Mouse (Mus musculus): Measurements from ENCODE around the gene Cdkn1a. TPM values are rescaled to one million over a fixed set of nuclear protein-coding genes. Genes with fewer than 3 reads are reported as not detected.
"Not testable (repeated sequence)": the region's sequence is repeated elsewhere in the genome, so short reads cannot be mapped to it uniquely, and the experiment has no call there.

Gene Cdkn1a
- polyA plus RNA-seq (2015; fragmentation: Nextera tagmentation; extraction: Ambion mirVana) = 56.5 and 56.9 TPM in 2 replicates

- H3K9me3 ChIP-seq = no peaks in the 10 kb centered on the region
- H3K4me1 ChIP-seq (replicated peaks) = peaks cover 25% of the 10 kb centered on the region
- no peaks in the 10 kb centered on the region for H3K36me3 ChIP-seq
- no peak within 1 kb of the TSS for H3K27ac ChIP-seq
- WGBS = 87% methylated on average over 3 of the region's 3 CpGs
- H3K9ac ChIP-seq = no peak within 1 kb of the TSS
- no peak for ATAC-seq (ENCODE audit: low FRiP score)
- no peak within 1 kb of the TSS for H3K4me2 ChIP-seq
- peaks cover 30% of the 10 kb centered on the region for H3K27me3 ChIP-seq
- H3K4me3 ChIP-seq = no peak within 1 kb of the TSS
Measured at GRCm38 (mm10) chr17:29090776-29091175, at the start of gene Cdkn1a. Gene Cdkn1a, plus strand, starts transcription at chr17:29090976.

GRCm38 (mm10) chr17:29041632-29042031 is 49.1 kb upstream of the Cdkn1a start:
- Histone ChIP-seq H3K4me1 (replicated peaks) (peaks cover 28% of the 10 kb centered on the region), H3K36me3 (peaks cover 87% of the 10 kb centered on the region)
- H3K4me3 ChIP-seq; H3K9me3 ChIP-seq; H3K9ac ChIP-seq; ATAC-seq (ENCODE audit: low FRiP score); H3K27me3 ChIP-seq; H3K4me2 ChIP-seq; H3K27ac ChIP-seq: not testable (repeated sequence)
- 91% methylated on average over 3 of the region's 3 CpGs for WGBS

- peaks cover 87% of the 10 kb centered on the region for H3K36me3 ChIP-seq
Measured at GRCm38 (mm10) chr17:29042569-29042968, 48.2 kb upstream of the Cdkn1a start.

DNA sequence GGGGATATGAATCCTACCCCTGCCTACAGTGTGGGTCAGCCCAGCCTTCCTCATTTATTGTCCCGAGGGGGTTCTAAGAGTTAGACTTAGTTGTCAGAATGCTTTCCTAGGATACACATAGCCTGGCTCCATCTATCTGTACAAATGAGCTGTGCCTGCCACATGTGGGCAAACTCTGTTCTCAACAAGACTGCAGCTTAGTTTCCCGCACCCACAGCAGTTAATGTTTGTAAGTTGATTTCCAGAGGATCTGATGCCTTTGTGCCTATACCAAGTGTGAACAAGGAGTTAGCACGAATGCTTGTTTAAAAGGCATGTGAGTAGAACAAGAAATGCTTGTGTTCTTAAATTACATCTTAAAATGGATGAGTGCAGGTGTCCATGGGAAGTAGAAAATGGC is 47.2 kb upstream of the Cdkn1a start:
- Histone ChIP-seq H3K4me3 (no peak overlapping the region), H3K9ac (no peak overlapping the region), H3K4me1 (replicated peaks) (peaks cover 12% of the 10 kb centered on the region), H3K36me3 (peaks cover 85% of the 10 kb centered on the region), H3K4me2 (no peak overlapping the region), H3K9me3 (no peaks in the 10 kb centered on the region), H3K27me3 (no peaks in the 10 kb centered on the region), H3K27ac (no peak overlapping the region)
- 86% methylated on average over 3 of the region's 3 CpGs for WGBS
- ATAC-seq (ENCODE audit: low FRiP score) = no peak

More at GRCm38 (mm10) chr17:29042569-29042968, 48.2 kb upstream of the Cdkn1a start:
- H3K4me1 ChIP-seq (replicated peaks) = peaks cover 19% of the 10 kb centered on the region
- H3K4me2 ChIP-seq = no peak overlapping the region
- H3K27ac ChIP-seq = no peak overlapping the region
- H3K9me3 ChIP-seq = no peaks in the 10 kb centered on the region
- ATAC-seq (ENCODE audit: low FRiP score) = no peak
- no peak overlapping the region for H3K9ac ChIP-seq
- H3K27me3 ChIP-seq = no peaks in the 10 kb centered on the region
- H3K4me3 ChIP-seq = no peak overlapping the region

- Histone ChIP-seq H3K36me3 (peaks cover 77% of the 10 kb centered on the region), H3K9ac (no peak overlapping the region), H3K4me1 (replicated peaks) (peaks cover 14% of the 10 kb centered on the region), H3K27me3 (no peaks in the 10 kb centered on the region), H3K4me2 (no peak overlapping the region), H3K4me3 (no peak overlapping the region), H3K9me3 (no peaks in the 10 kb centered on the region), H3K27ac (no peak overlapping the region)
- peak; percentile 16; the same call in 1 of the 2 replicates for ATAC-seq (ENCODE audit: low FRiP score)
- WGBS = 87% methylated on average over 6 of the region's 6 CpGs
Measured at GRCm38 (mm10) chr17:29044146-29044924, 46.4 kb upstream of the Cdkn1a start.

- no peaks in the 10 kb centered on the region for H3K27me3 ChIP-seq
- H3K27ac ChIP-seq = peak overlapping the region; percentile 61; the same call in 1 of the 2 replicates
- H3K4me1 ChIP-seq (replicated peaks) = peaks cover 9% of the 10 kb centered on the region
- no peak overlapping the region for H3K4me3 ChIP-seq
- H3K36me3 ChIP-seq = peaks cover 71% of the 10 kb centered on the region
- no peak for ATAC-seq (ENCODE audit: low FRiP score)
- H3K9me3 ChIP-seq = no peaks in the 10 kb centered on the region
- 69% methylated on average over 1 of the region's 1 CpGs for WGBS
- no peak overlapping the region for H3K9ac ChIP-seq
- no peak overlapping the region for H3K4me2 ChIP-seq
Measured at GRCm38 (mm10) chr17:29044925-29045319, 45.9 kb upstream of the Cdkn1a start.

DNA sequence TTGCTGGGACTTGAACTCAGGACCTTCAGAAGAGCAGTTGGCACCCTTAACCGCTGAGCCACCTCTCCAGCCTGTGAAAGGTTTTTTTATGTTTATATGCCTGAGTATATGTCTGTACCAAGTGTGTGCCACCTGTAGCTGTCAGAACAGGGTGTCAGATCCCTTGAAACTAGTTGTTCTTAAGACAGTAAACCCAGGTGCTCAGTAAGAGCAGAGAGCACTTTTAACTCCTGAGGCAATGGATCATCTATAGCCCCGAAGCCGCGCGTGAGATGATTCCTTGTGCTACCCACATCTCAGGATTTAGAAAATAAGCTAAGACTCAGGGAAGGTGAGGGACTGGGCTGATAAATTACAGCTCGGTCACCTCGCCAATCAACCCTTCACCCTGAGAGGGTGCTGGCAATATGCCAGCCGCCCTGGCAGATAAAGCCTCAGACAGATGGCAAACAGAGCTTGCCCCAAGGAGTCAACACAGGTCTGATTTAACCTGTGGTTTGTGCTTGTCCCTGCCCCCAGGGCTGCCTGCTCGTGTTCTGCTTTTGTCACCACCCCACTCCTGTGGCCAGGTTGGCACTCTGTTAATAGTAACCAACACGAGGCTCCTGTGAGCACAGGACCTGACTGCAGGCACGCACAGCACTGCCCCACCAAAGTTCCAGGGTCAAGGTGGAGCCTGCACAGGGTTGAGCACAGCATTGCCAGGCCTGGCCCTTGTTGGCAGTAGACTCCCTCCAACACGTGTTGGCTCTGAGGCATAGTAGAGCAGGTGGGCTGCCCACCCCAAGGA is 44.8 kb upstream of the Cdkn1a start:
- Histone ChIP-seq H3K27me3 (no peaks in the 10 kb centered on the region), H3K4me3 (no peak overlapping the region), H3K9me3 (no peaks in the 10 kb centered on the region), H3K4me2 (no peak overlapping the region), H3K9ac (no peak overlapping the region), H3K4me1 (replicated peaks) (peaks cover 16% of the 10 kb centered on the region), H3K36me3 (peaks cover 61% of the 10 kb centered on the region), H3K27ac (peak overlapping the region; percentile 55)
- WGBS = 72% methylated on average over 12 of the region's 12 CpGs
- ATAC-seq (ENCODE audit: low FRiP score) = 0 out of 2 replicates have a peak, but pooled peaks have one; percentile 2

GRCm38 (mm10) chr17:29046863-29047262 is 43.9 kb upstream of the Cdkn1a start:
- Histone ChIP-seq H3K9me3 (no peaks in the 10 kb centered on the region), H3K4me3 (no peak overlapping the region), H3K4me1 (replicated peaks) (peaks cover 19% of the 10 kb centered on the region), H3K27me3 (no peaks in the 10 kb centered on the region), H3K4me2 (no peak overlapping the region), H3K9ac (no peak overlapping the region), H3K36me3 (peaks cover 56% of the 10 kb centered on the region), H3K27ac (no peak overlapping the region)
- ATAC-seq (ENCODE audit: low FRiP score) = no peak
- 93% methylated on average over 3 of the region's 3 CpGs for WGBS

GRCm38 (mm10) chr17:29047697-29048514 is 42.9 kb upstream of the Cdkn1a start:
- Histone ChIP-seq H3K27me3 (no peaks in the 10 kb centered on the region), H3K36me3 (peaks cover 49% of the 10 kb centered on the region), H3K4me2 (no peak overlapping the region), H3K27ac (no peak overlapping the region), H3K9me3 (no peaks in the 10 kb centered on the region), H3K9ac (no peak overlapping the region), H3K4me1 (replicated peaks) (peaks cover 19% of the 10 kb centered on the region), H3K4me3 (no peak overlapping the region)
- no peak for ATAC-seq (ENCODE audit: low FRiP score)
- 65% methylated on average over 3 of the region's 3 CpGs for WGBS

- Histone ChIP-seq H3K27ac (no peak overlapping the region), H3K4me3 (no peak overlapping the region), H3K36me3 (peaks cover 40% of the 10 kb centered on the region), H3K9ac (no peak overlapping the region), H3K4me2 (no peak overlapping the region), H3K9me3 (no peaks in the 10 kb centered on the region), H3K4me1 (replicated peaks) (peaks cover 19% of the 10 kb centered on the region), H3K27me3 (no peaks in the 10 kb centered on the region)
- 25% methylated on average over 13 of the region's 13 CpGs for WGBS
- ATAC-seq (ENCODE audit: low FRiP score) = peak; percentile 53; the same call in 1 of the 2 replicates
Measured at GRCm38 (mm10) chr17:29048748-29049507, 41.8 kb upstream of the Cdkn1a start.

GRCm38 (mm10) chr17:29049508-29049889 is 41.3 kb upstream of the Cdkn1a start:
- H3K27ac ChIP-seq = no peak overlapping the region
- H3K27me3 ChIP-seq = no peaks in the 10 kb centered on the region
- ATAC-seq (ENCODE audit: low FRiP score) = no peak
- no peak overlapping the region for H3K4me3 ChIP-seq
- peaks cover 17% of the 10 kb centered on the region for H3K4me1 ChIP-seq (replicated peaks)
- WGBS = 80% methylated on average over 5 of the region's 5 CpGs
- H3K4me2 ChIP-seq = no peak overlapping the region
- H3K9me3 ChIP-seq = no peaks in the 10 kb centered on the region
- peaks cover 34% of the 10 kb centered on the region for H3K36me3 ChIP-seq
- no peak overlapping the region for H3K9ac ChIP-seq

All from hindbrain, embryonic 13.5 days (tissue).